Mouse (Mus musculus): Measurements from ENCODE around the gene Snx9. TPM values are rescaled to one million over a fixed set of nuclear protein-coding genes. Genes with fewer than 3 reads are reported as not detected.

Gene Snx9
- total RNA-seq, 2 experiments from 2014 or later: 48.3 to 51.7 TPM

DNA sequence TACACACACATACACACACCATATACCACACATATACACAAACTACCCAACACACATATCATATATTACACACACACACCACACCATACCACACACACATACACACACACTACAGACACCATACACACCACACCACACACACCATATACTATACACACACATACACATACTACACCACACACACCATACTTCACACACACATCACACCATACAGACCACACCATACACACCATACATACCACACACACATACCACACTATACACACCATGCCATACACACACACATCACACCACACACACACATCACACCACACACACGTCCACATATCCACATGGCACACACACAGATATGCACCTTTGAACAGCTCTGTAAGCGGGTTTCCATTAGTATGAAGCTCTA, 34.3 kb upstream of the Snx9 start:
- no peak for DNase-seq

DNA sequence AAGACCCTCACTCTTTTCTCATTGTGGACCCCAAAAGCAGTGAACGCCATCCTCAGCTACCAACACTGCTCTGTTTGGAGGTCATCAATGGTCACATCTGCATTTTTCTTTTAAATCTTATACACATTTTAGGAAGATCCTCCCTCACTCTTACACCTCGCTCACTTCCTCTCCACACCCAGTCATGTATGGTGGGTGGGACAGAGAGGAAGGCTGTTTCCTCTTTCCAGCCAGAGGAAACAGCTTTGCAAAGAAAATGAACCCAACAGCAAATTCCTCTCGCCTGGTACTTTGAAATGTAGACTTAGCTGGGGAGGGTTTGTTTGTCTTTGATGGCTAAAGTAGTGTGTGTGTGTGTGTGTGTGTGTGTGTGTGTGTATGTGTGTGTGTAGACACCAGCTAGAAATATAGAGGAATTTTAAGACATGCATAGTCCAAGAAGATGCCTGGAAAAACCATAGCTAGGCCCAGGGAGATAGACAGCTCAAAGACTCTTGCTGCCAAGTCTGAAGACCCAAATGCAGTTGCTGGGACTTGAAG, 33.2 kb upstream of the Snx9 start:
- no peak for DNase-seq

DNA sequence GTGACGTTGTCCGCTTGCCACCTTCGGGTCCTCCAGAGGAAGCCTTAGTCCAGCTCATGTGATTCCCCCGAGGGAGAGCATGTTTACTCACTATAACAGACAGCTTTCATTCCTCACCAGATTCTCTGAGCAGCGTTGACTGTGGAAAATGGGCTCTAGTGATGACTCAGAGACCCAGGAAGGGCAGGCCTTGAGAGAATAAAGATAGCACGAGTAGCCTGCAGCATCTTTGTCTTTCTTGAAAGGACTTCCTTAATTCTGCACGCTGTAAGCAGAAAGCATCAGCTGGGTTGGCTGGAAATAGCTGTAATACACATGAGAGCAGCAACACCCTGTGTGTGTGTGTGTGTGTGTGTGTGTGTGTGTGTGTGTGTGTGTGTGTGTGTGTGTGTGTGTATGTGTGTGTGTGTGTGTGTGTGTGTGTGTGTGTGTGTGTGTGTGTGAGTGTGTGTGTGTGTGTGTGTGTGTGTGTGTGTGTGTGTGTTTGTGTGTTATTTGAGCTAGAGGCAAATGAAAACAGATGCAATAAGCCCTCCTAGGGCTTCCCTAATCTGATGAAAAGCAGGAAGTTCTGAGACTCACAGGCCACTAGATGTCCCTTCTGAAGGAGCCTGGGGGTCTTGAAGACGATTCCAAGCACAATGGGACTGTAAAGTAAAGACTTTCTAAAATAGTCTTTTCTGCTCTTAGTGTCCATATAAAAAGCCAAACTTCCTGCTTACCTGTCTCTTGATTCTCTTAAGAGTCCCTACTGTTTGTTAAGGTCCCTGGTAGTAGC, 27.1 kb upstream of the Snx9 start:
- peak; percentile 28 for DNase-seq

DNA sequence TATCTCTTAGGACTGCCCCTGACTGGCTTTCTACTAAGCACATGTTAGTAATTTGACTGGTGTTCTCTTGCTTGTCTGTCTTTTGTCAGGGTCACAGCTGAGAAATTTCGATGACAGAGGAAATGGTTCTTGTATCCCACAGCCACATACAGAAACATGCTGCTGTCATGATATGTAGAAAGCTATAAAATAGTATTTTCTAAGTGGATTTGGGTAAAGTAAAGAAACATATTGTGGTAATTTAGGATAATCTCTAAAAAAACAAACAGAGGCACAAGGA, 26.5 kb upstream of the Snx9 start:
- no peak for DNase-seq

DNA sequence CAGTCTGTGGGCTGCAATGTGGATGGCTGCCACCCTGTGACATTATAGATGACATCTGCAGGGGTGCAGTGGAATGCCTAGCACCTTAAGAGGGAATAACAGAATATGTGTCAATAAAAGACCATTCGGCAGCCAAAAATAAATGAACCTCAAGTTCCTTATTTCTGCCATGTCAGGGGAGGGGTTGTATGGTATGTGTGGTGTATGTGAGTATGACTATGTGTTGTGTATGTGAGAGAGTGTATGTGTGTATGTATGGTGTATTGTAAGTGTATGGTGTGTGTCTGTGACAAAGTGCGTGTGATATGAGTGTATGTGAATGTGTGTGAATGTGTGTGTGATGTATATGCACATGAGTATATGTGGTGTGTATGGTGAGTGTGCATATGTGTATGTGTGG, 23.3 kb upstream of the Snx9 start:
- no peak for DNase-seq

DNA sequence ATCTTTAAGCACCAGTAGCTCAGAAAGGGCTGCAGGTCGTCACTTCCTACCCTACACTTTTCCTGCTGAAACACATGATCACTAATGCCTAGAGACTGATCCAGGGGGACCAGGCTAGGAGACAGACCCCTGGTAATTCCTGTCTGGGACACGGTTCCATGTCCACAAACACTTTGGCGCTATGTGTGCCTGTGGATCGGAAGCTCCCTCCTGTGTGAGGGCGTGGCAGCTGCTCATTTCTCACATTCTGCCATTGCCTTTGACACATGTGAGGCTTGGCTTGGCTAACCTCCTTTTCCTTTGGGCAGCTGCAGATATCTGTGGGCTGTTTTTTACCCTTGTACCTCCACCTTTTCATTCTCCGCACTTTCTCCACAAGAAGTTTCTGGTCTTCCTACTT, 22.0 kb upstream of the Snx9 start:
- DNase-seq: no peak

DNA sequence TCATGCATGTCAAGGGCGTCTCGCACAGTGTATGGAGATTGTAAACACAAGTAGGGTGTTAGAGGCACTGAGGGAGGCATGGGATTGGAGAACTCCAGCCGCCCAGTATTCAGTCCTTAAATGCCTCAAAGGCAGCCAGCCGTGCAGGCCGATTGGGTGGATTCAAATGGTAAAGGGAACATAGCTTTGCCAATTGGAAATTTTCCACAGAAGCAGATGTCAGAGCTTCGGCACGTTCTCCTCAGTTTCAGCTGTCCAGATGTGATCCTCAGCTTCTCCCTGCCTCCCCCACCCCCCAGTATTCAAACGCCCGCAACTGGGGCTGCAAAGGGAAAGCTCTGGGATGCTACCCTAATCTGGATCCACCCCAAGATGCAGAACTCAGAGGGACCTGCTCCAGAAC, 21.3 kb upstream of the Snx9 start:
- no peak for DNase-seq

DNA sequence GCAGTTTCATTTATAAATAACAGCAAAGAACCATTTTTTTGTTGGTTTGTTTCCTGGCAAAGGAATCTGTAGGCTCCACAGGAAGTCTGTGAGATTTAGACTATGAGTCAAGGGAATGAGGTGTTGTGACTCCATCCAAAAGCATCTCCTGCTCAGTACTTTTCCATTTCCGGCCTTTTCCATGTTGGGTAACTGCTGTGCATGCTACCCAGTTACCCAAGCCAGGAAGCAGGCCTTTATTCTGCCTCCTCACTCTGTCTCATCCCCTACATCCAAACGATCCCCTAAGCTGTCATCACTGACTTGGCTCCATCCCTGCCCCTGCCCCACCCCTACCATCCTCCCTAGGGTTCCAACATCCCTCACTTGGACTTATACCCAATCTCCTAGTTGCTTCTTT, 18.6 kb upstream of the Snx9 start:
- no peak for DNase-seq

DNA sequence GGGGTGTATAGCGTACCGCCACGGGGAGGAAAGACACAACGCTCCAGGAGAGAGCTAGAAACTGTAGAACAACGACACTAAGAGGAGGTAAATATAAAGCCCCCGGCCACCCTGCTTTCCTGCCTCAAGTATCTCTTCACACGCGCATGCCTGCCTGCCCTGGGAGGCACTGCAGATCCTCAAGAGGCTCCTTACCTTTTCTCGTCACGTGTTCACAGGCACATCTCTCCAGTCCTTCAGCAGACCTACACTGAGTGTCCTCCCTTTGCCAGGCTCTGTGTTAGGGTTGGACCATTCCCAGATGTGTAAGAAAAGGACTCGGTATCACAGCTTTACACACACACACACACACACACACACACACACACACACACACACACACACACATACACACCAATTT, 18.1 kb upstream of the Snx9 start:
- no peak for DNase-seq

DNA sequence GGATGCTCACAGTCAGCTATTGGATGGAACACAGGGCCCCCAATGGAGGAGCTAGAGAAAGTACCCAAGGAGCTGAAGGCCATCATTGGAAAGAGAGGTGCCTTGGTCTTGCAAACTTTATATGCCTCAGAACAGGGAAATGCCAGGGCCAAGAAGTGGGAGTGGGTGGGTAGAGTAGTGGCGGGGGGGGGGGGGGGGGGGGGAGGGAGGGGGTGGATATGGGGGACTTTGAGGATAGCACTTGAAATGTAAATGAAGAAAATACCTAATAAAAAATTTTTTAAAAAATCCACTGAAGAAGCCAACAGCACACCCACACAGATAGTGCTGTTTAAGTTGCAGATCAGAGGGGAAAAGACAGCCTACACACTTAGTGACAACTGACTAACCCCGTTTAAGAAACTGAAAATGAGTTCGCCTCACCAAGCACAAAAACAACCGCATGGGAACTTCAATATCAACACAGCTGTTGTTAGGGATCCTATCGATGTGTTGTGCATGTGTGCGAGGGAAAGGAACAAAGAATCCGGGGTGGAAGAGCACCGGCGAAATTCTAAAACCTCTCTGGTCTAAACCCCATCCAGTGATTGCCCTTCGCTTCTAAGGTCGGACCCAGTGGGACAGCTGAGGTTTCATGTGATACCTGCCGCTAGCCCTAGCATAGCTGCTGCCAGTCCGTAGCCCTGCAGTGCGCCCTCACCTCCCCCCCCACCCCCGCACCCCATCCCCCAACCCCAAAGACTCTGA, 13.1 kb upstream of the Snx9 start:
- DNase-seq: no peak

GRCm38 (mm10) chr17:5828583-5828836, 12.6 kb upstream of the Snx9 start:
- DNase-seq: no peak

- no peak for DNase-seq
Measured at GRCm38 (mm10) chr17:5828944-5829343, 12.2 kb upstream of the Snx9 start.

DNA sequence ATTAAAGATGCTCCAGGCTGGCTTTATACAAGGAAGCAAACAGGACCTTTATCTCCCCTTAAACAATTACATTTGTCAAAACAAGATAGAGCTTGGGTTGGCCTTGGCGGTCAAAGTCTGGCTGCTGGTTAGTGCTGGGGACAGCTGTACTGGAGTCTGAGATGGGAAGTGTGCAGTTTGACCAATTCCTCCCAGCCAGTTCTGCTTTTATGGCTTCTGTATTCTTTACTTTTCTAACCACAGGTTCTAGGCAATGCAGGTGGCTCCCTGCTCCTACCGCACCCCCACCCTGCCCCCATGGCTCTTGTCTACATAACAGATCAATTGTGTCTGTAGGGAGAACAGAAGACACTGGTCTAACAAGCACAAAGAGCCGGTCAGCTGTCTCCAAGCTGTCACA, 11.2 kb upstream of the Snx9 start:
- no peak for DNase-seq

DNA sequence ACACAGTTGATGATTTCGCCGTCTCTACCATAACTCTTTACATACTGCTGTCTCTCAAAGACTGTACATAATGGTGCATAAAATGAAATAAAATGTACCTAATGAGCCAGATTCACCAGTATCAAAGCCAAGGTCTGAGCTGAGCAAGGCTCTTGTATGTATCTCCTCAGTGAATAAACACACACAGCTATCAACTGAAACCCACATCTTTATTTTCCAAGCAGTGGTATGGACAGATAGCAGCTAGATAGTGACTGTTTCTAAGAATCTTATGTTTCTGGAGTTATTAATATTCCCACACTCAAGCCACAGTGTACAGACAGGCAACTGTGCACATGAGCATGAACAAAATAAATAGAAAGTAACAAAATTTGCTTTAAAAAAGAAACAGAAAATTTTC, 10.7 kb upstream of the Snx9 start:
- no peak for DNase-seq

GRCm38 (mm10) chr17:5830832-5831231, 10.3 kb upstream of the Snx9 start:
- no peak for DNase-seq

DNA sequence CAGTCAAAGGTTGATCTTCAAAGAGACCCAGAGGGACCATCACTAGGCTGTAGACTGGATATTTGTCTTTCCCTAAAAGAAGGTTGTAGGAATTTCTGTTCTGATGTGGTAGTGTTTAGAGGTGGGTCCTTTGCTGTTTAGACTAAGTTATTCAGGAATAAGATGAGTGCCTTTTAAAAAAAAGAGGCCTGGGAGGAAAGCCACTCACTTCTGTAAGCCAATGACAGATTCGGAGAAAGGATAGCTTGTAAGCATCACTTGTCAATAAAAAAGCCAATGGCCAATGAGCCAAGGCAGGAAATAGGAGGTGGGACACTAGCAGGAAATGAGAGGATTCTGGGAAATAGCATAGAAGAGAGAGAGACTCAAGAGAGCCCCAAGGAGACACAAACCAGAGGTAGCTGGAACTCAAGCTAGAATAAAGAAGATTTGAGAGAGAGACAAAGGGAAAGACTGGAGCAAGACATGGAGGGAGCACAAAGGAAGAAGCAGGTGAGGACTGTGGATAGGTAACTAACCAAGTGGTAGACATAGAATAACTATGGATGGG, 9.8 kb upstream of the Snx9 start:
- DNase-seq: no peak

DNA sequence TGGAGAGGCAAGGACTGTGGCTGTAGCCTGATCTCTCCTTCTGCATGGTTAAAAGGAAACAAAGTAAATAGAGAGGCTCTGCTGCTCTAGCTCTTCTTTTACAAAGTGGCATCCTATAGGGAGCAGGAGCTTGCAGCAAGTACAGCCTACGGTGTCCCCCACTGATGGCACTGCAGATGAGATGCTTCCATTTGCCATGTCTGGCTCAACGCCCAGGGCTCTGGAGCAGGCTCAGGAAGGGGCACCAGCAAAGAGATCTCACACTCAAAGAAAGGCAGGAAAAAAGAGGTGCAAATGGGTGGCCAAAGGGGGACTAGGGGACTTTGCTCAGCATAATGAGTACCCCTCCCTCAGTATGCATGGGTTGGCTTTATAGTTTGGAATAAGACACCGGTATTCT, 7.0 kb upstream of the Snx9 start:
- no peak for DNase-seq

- no peak for DNase-seq
Measured at GRCm38 (mm10) chr17:5834798-5835328, 6.3 kb upstream of the Snx9 start.

DNA sequence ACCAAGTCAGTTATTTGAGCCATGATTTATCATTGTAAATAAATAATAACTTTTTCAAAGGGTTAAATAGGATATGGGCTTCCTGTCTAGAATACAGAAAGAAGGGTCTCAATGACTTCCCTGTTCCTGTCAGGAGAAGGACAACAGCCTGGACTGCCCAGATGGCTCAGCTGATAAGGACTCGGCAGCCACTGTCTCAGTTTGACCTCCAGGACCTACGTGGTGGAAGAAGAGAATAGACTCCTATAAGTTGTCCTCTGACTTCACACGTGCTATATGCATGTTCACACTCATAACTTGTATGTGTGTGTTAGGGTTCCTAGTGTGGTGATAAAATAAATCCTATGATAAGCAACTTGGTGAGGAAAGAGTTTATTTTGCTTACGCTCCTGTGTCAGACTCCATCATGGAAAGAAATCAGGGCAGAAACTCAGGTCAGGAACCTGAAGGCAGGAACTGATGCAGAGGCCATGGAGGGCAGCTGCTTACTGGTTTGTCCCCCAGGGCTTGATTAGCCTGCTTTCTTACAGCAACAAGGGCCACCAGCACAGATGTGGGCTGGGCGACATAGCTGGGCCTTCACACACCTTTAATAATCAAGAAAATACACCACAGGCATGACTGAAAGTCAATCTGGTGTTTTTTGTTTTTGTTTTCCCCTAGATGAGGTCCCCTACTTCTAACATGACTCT, 1.4 kb upstream of the Snx9 start:
- DNase-seq: no peak

- DNase-seq: peak; percentile 69
Measured at GRCm38 (mm10) chr17:5840550-5841127, 490 bp upstream of the Snx9 start.

- DNase-seq: no peak
Measured at GRCm38 (mm10) chr17:5841943-5842273, 779 bp downstream of the Snx9 start.

GRCm38 (mm10) chr17:5842988-5843640, 2.0 kb downstream of the Snx9 start:
- DNase-seq: no peak
